Mouse (Mus musculus): ENCODE measurements around the gene Eif1.

DNA sequence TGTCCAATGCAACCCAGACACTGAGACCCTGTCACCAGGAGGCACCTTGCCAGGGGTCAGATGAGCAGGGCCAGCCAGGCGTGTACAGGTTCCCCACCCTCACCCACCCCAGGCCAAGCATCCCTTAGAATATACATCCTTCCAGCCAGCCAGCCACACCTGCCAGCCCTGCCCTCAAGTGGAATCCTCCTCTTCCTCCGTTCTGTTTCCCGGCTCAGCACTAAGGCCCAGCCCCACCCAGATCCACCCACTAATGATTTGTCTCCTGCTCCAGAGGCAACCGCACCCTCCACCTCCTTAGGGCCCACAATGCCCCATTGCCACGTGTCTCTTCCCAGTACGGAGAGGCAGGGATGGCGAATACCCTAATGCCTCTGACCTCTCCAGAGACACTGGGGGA, 45.0 kb upstream of the Eif1 start:
- TF ChIP-seq CTCF (conservative IDR thresholded peaks at IDR 0.05; ENCODE audit: low read length) (no peak), POU5F1 (IDR thresholded peaks at IDR 0.05; ENCODE audit: borderline replicate concordance, low read length) (no peak)

Measured in E14TG2a.4 (cell line).